Mouse (Mus musculus) MEL (cell line): ENCODE measurements at regions not wholly inside any gene's neighbourhood (a gene's known extent, or its start where the extent isn't known, plus 50 kb on each side); places are given as distances from the start of the nearest gene placed in this dataset.

Source experiments
- POLR2AphosphoS2 ChIP-seq: IDR thresholded peaks from 2 replicates; pipeline ENCODE4 v1.6.1; 2011; ENCODE audit warnings: low read length, improper control_type of control experiment
- SIN3A ChIP-seq: IDR thresholded peaks from 2 replicates; pipeline ENCODE4 v1.6.1; 2012; ENCODE audit warnings: low read length, improper control_type of control experiment, inconsistent platforms

- TF ChIP-seq SIN3A: no peak
- no peak for TF ChIP-seq POLR2AphosphoS2
Measured at GRCm38 (mm10) chr9:33080774-33081173, 444.8 kb downstream of the Ets1 start.
